Mouse (Mus musculus): ENCODE data around the gene Psmb7. TPM values are rescaled to one million over a fixed set of nuclear protein-coding genes. Genes with fewer than 3 reads are reported as not detected.

Gene Psmb7
- polyA plus RNA-seq, 1 experiment from 2014 or later: 218 TPM

DNA sequence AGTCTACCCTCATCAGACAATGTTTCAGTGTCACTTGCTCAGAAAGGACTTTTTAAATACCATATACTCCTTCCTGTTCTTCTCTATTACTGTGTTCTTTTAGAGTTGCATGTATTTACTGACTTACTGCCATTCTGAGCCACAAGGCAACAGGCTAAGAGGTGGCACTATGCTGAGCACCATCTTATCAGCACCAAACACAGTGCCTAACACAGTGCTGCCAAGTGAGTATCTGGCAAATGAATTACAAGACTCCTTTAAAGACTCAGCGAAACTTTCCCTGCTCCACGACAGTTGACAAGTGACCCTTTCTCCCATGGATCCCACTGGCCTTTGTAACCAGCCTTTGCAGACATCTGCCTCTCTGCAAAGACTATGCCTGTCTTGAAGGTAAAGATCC, 13.3 kb downstream of the Psmb7 start:
- Histone ChIP-seq H3K9ac (no peak overlapping the region), H3K4me3 (replicated peaks) (no peak overlapping the region), H3K9me3 (no peaks in the 10 kb centered on the region), H3K27ac (no peak overlapping the region), H3K27me3 (replicated peaks) (no peaks in the 10 kb centered on the region), H3K4me2 (no peak overlapping the region), H3K36me3 (peaks cover 50% of the 10 kb centered on the region), H3K4me1 (no peaks in the 10 kb centered on the region)
- no peak for ATAC-seq (ENCODE audit: insufficient read depth, low FRiP score, low read depth)
- 88% methylated on average over 2 of the region's 2 CpGs for WGBS

DNA sequence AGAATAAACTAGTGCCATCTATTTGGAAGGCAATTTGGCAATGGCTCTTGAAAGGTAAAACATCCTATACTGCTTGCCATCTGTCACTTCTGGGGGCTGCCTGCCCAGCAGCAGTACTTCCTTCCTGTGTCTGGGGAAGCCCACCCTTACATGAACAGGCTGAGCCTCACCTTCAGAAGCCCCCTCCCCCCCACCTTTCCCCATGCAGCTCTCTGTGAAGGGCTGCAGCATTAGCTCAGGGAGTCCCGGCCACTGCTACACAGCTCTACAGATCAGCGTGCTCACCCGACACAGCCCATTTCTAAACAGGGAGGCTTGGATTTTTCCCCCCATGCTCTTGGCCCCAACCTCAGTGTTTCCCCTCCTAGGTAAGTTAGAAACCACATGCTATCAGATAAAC, 14.4 kb downstream of the Psmb7 start:
- 96% methylated on average over 3 of the region's 3 CpGs for WGBS
- no peak overlapping the region for H3K27ac ChIP-seq
- H3K9ac ChIP-seq: no peak overlapping the region
- H3K4me1 ChIP-seq: no peaks in the 10 kb centered on the region
- no peak overlapping the region for H3K4me2 ChIP-seq
- ATAC-seq (ENCODE audit: insufficient read depth, low FRiP score, low read depth): no peak
- no peaks in the 10 kb centered on the region for H3K9me3 ChIP-seq
- peaks cover 50% of the 10 kb centered on the region for H3K36me3 ChIP-seq
- H3K4me3 ChIP-seq (replicated peaks): no peak overlapping the region
- H3K27me3 ChIP-seq (replicated peaks): no peaks in the 10 kb centered on the region

DNA sequence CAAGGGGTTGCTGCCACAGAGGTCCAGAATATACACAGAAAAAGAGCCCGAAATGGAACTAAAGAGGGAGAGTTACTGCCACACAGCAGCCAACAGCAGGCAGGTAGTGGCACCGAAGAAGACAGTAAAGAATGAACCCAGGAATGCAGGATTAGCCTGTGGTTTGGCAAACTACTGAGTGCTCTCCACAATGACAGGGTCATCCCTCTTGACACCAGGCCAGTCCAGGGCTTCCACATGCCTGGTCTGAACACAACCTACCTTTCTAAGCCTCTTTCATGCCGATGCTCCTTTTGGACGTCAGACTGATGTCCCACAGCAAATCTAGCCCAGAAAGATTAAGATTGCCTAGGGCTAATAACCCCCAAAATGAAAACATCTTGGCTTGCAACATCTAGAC, 15.1 kb downstream of the Psmb7 start:
- no peak overlapping the region for H3K9ac ChIP-seq
- no peaks in the 10 kb centered on the region for H3K9me3 ChIP-seq
- no peak for ATAC-seq (ENCODE audit: insufficient read depth, low FRiP score, low read depth)
- H3K27me3 ChIP-seq (replicated peaks): no peaks in the 10 kb centered on the region
- peaks cover 49% of the 10 kb centered on the region for H3K36me3 ChIP-seq
- H3K4me1 ChIP-seq: no peaks in the 10 kb centered on the region
- no peak overlapping the region for H3K4me2 ChIP-seq
- H3K4me3 ChIP-seq (replicated peaks): no peak overlapping the region
- WGBS: 91% methylated on average over 4 of the region's 4 CpGs
- no peak overlapping the region for H3K27ac ChIP-seq

DNA sequence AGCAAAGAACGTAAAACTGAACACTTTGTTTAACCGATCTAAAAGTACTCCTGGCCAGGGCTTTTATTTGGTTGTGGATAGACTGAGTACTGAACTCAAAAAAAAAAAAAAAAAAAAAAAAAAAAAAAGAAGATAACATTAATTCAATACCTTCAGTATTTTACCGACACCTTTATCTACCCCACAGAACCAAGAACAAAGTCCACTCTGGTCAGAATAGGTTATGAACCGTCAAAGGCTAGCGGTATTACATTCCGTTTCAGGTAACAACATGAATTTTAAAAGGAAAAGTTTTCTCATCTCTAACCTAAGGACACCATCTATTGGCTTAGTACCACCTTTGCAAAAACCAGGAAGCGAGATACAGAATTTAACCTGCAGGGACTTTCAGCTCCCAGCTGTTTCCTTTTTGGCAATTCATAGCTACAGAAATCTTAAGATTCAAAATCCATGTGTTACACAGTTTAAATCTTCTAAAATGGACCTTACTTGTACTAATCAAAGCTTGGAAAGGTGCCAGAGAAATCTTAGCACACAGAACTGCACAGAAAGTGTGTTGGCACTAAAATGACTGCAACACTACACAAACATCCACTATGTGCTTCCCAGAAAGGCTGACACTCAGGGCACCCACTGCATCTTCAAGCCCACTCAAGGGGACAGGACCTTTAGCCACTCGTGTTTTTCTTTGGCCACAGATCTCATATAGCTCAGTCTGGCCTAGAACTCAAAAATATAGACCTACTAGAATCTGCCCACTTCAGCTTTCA, 19.9 kb downstream of the Psmb7 start:
- Histone ChIP-seq H3K9ac (no peak overlapping the region), H3K9me3 (no peaks in the 10 kb centered on the region), H3K4me1 (no peaks in the 10 kb centered on the region), H3K4me3 (replicated peaks) (no peak overlapping the region), H3K27ac (no peak overlapping the region), H3K27me3 (replicated peaks) (no peaks in the 10 kb centered on the region), H3K4me2 (no peak overlapping the region), H3K36me3 (peaks cover 23% of the 10 kb centered on the region; the same call in 1 of the 2 replicates)
- 68% methylated on average over 8 of the region's 8 CpGs for WGBS
- ATAC-seq (ENCODE audit: insufficient read depth, low FRiP score, low read depth): no peak

DNA sequence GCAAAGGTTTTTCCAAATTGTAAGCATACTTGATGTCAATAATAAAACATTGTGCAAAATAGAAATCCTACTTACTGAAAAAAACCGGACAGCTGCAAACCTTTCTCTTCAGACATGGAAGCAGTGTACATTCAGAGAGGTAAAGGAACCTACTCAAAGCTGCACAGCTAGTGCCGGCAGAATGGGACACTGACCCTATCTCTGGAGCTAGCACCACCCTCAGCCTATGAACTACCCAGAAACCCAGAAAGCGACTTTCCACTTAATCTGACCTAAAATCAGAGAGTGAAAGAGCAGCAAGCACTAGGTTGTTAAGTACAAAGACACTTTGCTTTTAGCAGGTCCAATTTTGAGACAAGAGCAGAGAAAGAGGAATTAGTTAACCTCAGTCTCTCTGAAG, 20.5 kb downstream of the Psmb7 start:
- no peak overlapping the region for H3K4me2 ChIP-seq
- H3K4me3 ChIP-seq (replicated peaks): no peak overlapping the region
- no peaks in the 10 kb centered on the region for H3K4me1 ChIP-seq
- ATAC-seq (ENCODE audit: insufficient read depth, low FRiP score, low read depth): no peak
- no peak overlapping the region for H3K9ac ChIP-seq
- H3K27me3 ChIP-seq (replicated peaks): no peaks in the 10 kb centered on the region
- no peak overlapping the region for H3K27ac ChIP-seq
- H3K9me3 ChIP-seq: no peaks in the 10 kb centered on the region
- H3K36me3 ChIP-seq: peaks cover 18% of the 10 kb centered on the region; the same call in 1 of the 2 replicates
- 75% methylated on average over 3 of the region's 3 CpGs for WGBS

DNA sequence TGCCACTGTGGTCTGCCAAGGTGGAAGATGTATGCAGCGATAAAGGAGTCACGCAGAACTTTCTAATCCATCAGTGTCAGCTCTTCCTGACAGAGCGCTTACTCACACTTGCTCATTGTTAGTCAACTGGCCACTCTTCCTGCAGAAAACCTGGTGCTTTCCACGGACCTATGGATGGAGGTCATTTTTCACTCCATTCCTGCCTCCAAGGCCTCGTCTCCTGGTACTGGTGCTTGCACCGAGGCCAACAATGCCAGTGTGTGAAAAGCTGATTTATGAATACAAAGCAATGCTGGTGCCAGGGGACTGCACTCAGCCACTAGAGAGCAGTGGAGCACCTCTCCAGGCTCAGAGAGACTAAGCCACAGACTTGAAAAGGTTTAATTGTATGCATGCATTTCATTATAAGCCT, 22.3 kb downstream of the Psmb7 start:
- no peaks in the 10 kb centered on the region for H3K9me3 ChIP-seq
- no peaks in the 10 kb centered on the region for H3K4me1 ChIP-seq
- no peak overlapping the region for H3K4me2 ChIP-seq
- H3K9ac ChIP-seq: no peak overlapping the region
- H3K36me3 ChIP-seq: peaks cover 19% of the 10 kb centered on the region; the same call in 1 of the 2 replicates
- no peak for ATAC-seq (ENCODE audit: insufficient read depth, low FRiP score, low read depth)
- no peak overlapping the region for H3K4me3 ChIP-seq (replicated peaks)
- no peak overlapping the region for H3K27ac ChIP-seq
- WGBS: 66% methylated on average over 6 of the region's 6 CpGs
- no peaks in the 10 kb centered on the region for H3K27me3 ChIP-seq (replicated peaks)

DNA sequence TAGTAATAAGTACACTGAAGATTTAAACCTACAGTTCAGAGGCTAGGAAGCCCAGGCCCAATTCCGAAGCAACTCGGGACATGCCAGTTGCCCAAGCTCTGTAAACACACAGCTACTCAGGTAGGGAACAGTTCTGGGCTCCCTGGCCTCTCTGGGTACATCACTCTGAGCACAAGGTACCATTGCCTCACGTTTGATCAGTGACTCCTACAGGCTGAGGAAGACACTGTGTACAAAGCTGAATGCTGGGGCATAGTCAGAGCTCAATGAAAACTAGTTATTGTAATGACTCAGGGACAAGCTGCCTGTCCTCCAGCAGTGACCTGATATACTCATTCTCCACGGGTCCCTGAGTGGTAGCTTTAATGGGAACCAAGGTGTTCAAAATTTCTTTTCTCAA, 22.8 kb downstream of the Psmb7 start:
- H3K9ac ChIP-seq: no peak overlapping the region
- H3K4me2 ChIP-seq: no peak overlapping the region
- peaks cover 14% of the 10 kb centered on the region; the same call in 1 of the 2 replicates for H3K36me3 ChIP-seq
- H3K27me3 ChIP-seq (replicated peaks): no peaks in the 10 kb centered on the region
- no peak overlapping the region for H3K27ac ChIP-seq
- no peaks in the 10 kb centered on the region for H3K4me1 ChIP-seq
- no peak overlapping the region for H3K4me3 ChIP-seq (replicated peaks)
- H3K9me3 ChIP-seq: no peaks in the 10 kb centered on the region
- ATAC-seq (ENCODE audit: insufficient read depth, low FRiP score, low read depth): no peak
- 83% methylated on average over 4 of the region's 4 CpGs for WGBS

DNA sequence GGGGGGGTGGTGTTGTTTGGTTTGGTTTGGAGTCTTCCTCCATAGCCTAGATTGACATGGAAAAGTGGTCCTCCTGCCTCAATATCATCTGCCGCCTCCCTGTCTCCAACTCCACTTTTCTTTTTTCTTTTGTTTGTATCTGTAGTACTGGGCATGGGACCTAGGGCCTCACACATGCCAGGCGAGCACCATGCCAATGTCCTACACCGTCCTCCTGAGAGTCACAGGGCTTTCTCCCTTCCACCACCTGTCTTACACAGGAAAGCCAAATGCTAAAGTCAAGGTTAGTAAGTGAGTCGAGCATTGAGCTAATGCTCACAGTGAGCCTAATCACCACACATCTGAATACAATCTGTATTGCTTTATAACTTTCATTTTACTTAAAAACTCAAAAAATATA, 24.1 kb downstream of the Psmb7 start:
- Histone ChIP-seq H3K27ac (no peak overlapping the region), H3K36me3 (peaks cover 7% of the 10 kb centered on the region; the same call in 1 of the 2 replicates), H3K4me3 (replicated peaks) (no peak overlapping the region), H3K9ac (no peak overlapping the region), H3K4me2 (no peak overlapping the region), H3K4me1 (no peaks in the 10 kb centered on the region), H3K9me3 (no peaks in the 10 kb centered on the region), H3K27me3 (replicated peaks) (no peaks in the 10 kb centered on the region)
- ATAC-seq (ENCODE audit: insufficient read depth, low FRiP score, low read depth): no peak
- WGBS: 94% methylated on average over 4 of the region's 4 CpGs

DNA sequence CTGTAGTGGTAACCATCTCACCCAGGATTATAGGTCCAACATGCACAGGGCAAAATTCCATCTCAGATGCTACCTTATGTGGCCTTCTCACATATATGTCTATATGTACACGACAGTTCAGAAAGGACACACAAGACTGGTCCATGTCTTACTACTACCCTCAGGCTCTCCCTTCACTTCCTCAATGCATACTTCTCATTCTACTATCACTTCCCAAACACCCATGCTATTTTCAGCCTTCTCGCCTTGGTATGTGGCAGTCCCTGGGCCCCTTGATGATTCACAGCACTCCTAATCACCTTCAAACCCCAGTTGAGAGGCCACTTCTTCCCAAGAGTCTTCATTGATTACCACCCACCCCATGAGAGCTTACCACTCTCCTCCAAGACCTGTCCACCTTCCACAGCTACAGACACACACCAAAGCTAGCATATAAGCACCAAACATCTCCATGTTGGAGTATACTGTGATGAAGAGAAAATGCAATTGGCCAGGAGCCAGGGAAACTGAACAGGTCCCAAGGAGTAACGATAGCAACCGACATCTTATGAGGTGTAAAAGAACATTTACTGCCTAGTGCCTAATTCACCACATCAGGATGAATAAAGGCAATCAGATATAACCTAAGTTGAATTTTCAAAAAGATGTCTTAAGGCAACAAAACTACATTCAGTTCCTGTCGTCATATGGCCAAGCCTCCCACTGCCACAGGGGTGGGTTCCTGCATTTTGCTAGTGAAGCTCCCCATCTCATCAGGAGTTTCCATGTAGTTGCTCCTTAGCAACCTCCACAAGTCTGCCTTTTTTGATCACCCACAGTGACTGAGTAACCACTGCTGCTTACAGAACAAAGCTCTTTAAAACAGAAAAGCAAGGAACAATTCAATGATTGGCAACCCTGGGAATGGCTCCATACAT, 26.7 kb downstream of the Psmb7 start:
- Histone ChIP-seq H3K36me3 (peaks cover 7% of the 10 kb centered on the region; the same call in 1 of the 2 replicates), H3K9me3 (no peaks in the 10 kb centered on the region), H3K4me3 (replicated peaks) (no peak overlapping the region), H3K27ac (no peak overlapping the region), H3K27me3 (replicated peaks) (no peaks in the 10 kb centered on the region), H3K9ac (no peak overlapping the region), H3K4me1 (no peaks in the 10 kb centered on the region), H3K4me2 (no peak overlapping the region)
- 88% methylated on average over 5 of the region's 5 CpGs for WGBS
- ATAC-seq (ENCODE audit: insufficient read depth, low FRiP score, low read depth): no peak

DNA sequence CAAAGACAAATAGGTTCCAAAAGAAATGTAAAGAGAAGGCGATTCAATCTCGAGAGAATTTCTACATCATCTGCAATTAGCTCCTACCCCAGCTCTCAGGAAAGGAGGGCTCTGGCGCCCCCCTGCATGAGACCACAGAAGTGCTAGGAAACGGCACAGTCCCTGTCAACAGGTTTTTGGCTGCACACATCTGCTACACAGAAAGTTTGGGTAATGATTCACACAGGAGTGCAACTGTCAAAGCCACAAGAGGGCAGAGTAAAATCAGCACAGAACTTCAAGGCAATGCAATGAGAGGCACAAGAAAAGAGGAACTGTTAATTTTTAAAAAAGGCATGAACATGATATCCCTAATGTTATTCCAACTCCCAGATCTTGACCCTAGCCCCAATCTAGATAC, 27.8 kb downstream of the Psmb7 start:
- peaks cover 7% of the 10 kb centered on the region; the same call in 1 of the 2 replicates for H3K36me3 ChIP-seq
- no peak overlapping the region for H3K27ac ChIP-seq
- ATAC-seq (ENCODE audit: insufficient read depth, low FRiP score, low read depth): no peak
- WGBS: 55% methylated on average over 4 of the region's 4 CpGs
- no peaks in the 10 kb centered on the region for H3K4me1 ChIP-seq
- H3K9me3 ChIP-seq: no peaks in the 10 kb centered on the region
- H3K4me2 ChIP-seq: no peak overlapping the region
- H3K9ac ChIP-seq: no peak overlapping the region
- no peaks in the 10 kb centered on the region for H3K27me3 ChIP-seq (replicated peaks)
- H3K4me3 ChIP-seq (replicated peaks): no peak overlapping the region

DNA sequence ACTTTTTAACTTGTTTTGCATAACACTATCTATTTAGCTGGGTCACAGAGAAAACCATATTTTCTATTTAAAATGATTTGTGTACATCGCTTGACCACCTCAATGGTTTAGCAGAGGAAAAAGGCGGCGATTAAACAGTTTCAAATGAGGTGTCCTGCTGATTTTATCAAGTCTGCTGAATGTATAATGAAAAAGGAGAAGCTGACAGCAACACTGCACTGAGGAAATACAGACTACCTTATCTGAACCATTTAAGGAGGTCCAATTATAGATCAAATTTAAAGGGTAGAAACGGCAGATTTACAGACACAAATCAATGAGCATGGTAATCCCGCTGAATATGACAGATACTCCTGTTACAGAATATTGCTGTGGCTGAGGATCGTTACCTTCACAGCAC, 29.4 kb downstream of the Psmb7 start:
- Histone ChIP-seq H3K27ac (no peak overlapping the region), H3K36me3 (peaks cover 13% of the 10 kb centered on the region; the same call in 1 of the 2 replicates), H3K9ac (no peak overlapping the region), H3K4me2 (no peak overlapping the region), H3K9me3 (no peaks in the 10 kb centered on the region), H3K4me1 (no peaks in the 10 kb centered on the region), H3K4me3 (replicated peaks) (no peak overlapping the region), H3K27me3 (replicated peaks) (no peaks in the 10 kb centered on the region)
- 84% methylated on average over 6 of the region's 6 CpGs for WGBS
- ATAC-seq (ENCODE audit: insufficient read depth, low FRiP score, low read depth): no peak

DNA sequence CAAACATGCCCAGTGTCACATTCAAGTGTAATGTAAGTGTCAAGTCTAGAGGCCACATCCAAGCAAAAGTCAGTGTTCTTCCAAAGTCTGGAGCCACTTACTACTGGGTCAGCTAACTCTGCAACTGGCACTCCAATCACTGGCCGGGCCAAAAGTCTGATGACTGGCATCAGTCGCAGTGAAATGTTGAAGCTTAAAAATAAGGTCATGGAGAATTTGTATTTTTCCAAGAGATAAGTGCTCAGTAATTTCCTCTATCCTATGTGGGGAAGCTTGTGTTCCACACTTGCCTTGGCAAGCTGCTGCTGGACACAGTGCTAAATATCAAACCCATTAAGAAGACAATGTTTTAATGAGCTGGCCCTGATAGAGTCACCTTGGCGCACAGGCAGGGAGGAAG, 30.3 kb downstream of the Psmb7 start:
- 95% methylated on average over 3 of the region's 3 CpGs for WGBS
- H3K4me3 ChIP-seq (replicated peaks): no peak overlapping the region
- no peaks in the 10 kb centered on the region for H3K9me3 ChIP-seq
- H3K4me1 ChIP-seq: no peaks in the 10 kb centered on the region
- 0 out of 2 replicates have a peak, but pooled peaks cover 10% of the 10 kb centered on the region for H3K36me3 ChIP-seq
- no peaks in the 10 kb centered on the region for H3K27me3 ChIP-seq (replicated peaks)
- ATAC-seq (ENCODE audit: insufficient read depth, low FRiP score, low read depth): no peak
- H3K27ac ChIP-seq: no peak overlapping the region
- no peak overlapping the region for H3K9ac ChIP-seq
- H3K4me2 ChIP-seq: no peak overlapping the region
